Mouse (Mus musculus): Measurements from ENCODE around the gene Hsh2d. TPM values are rescaled to one million over a fixed set of nuclear protein-coding genes. Genes with fewer than 3 reads are reported as not detected.

The Hsh2d gene
- total RNA-seq (2021): not detected
- long read RNA-seq, experiment 1: 0 reads
- long read RNA-seq, experiment 2: 0 reads

GRCm38 (mm10) chr8:72189417-72190214, at the start of gene Hsh2d:
Hsh2d (plus strand) TSS chr8:72189638.
- no peak for DNase-seq

GRCm38 (mm10) chr8:72143256-72143824, 46.1 kb upstream of the Hsh2d start:
- no peak for DNase-seq

GRCm38 (mm10) chr8:72144345-72144975, 45.0 kb upstream of the Hsh2d start:
- DNase-seq: no peak

- no peak for DNase-seq
Observed at GRCm38 (mm10) chr8:72145511-72145910, 43.9 kb upstream of the Hsh2d start.

- DNase-seq: no peak
Observed at GRCm38 (mm10) chr8:72146056-72146455, 43.4 kb upstream of the Hsh2d start.

GRCm38 (mm10) chr8:72146556-72146955, 42.9 kb upstream of the Hsh2d start:
- no peak for DNase-seq

- no peak for DNase-seq
Observed at GRCm38 (mm10) chr8:72147266-72147665, 42.2 kb upstream of the Hsh2d start.

- DNase-seq: no peak
Observed at GRCm38 (mm10) chr8:72149056-72149455, 40.4 kb upstream of the Hsh2d start.

- no peak for DNase-seq
Observed at GRCm38 (mm10) chr8:72151418-72152078, 37.9 kb upstream of the Hsh2d start.

- no peak for DNase-seq
Observed at GRCm38 (mm10) chr8:72153382-72153781, 36.1 kb upstream of the Hsh2d start.

GRCm38 (mm10) chr8:72158096-72158495, 31.3 kb upstream of the Hsh2d start:
- no peak for DNase-seq

GRCm38 (mm10) chr8:72158726-72159125, 30.7 kb upstream of the Hsh2d start:
- DNase-seq: no peak

- no peak for DNase-seq
Observed at GRCm38 (mm10) chr8:72160007-72160406, 29.4 kb upstream of the Hsh2d start.

GRCm38 (mm10) chr8:72160707-72161697, 28.4 kb upstream of the Hsh2d start, which contains the start of gene Rab8a:
Rab8a (plus strand) TSS chr8:72161200.
- peak; percentile 100 for DNase-seq

- no peak for DNase-seq
Observed at GRCm38 (mm10) chr8:72162821-72163220, 26.6 kb upstream of the Hsh2d start.

GRCm38 (mm10) chr8:72169098-72169668, 20.3 kb upstream of the Hsh2d start:
- DNase-seq: no peak

GRCm38 (mm10) chr8:72169681-72170249, 19.7 kb upstream of the Hsh2d start:
- DNase-seq: no peak

- DNase-seq: peak; percentile 77
Observed at GRCm38 (mm10) chr8:72177346-72177925, 12.0 kb upstream of the Hsh2d start.

- no peak for DNase-seq
Observed at GRCm38 (mm10) chr8:72183554-72184202, 5.8 kb upstream of the Hsh2d start.
